Mouse (Mus musculus) frontal cortex, postnatal 10 days (tissue): ENCODE measurements at regions not wholly inside any gene's neighbourhood (a gene's known extent, or its start where the extent isn't known, plus 50 kb on each side); places are given as distances from the start of the nearest gene placed in this dataset.
A peak's percentile ranks its signal among the peaks of the same experiment; 100 is the strongest.

Source experiments
- DNase-seq, 2 experiments: peaks; one replicate each; pipeline ENCODE4 v3.0.0; 2022; ENCODE audit warnings: low spot score in 2 of 2, mixed read lengths in 1 of 2

- DNase-seq = no peak
These were observed 277.4 kb upstream of the Actbl2 start for GRCm38 (mm10) chr13:110977379-110977778.

- no peak for DNase-seq
These were observed 276.8 kb upstream of the Actbl2 start for GRCm38 (mm10) chr13:110978022-110978421.

- no peak for DNase-seq
These were observed 264.1 kb upstream of the Actbl2 start for GRCm38 (mm10) chr13:110990677-110991076.

GRCm38 (mm10) chr13:110991121-110991520 lies 263.7 kb upstream of the Actbl2 start:
- no peak for DNase-seq

GRCm38 (mm10) chr13:110994596-110994995 lies 260.2 kb upstream of the Actbl2 start:
- DNase-seq = no peak

GRCm38 (mm10) chr13:111002670-111003069 lies 252.1 kb upstream of the Actbl2 start:
- no peak for DNase-seq

- DNase-seq = no peak
These were observed 240.7 kb upstream of the Actbl2 start for GRCm38 (mm10) chr13:111014142-111014541.

GRCm38 (mm10) chr13:111030111-111030510 lies 224.7 kb upstream of the Actbl2 start:
- no peak for DNase-seq

- no peak for DNase-seq
These were observed 223.2 kb upstream of the Actbl2 start for GRCm38 (mm10) chr13:111031633-111032032.

- no peak for DNase-seq
These were observed 211.2 kb upstream of the Actbl2 start for GRCm38 (mm10) chr13:111043637-111044036.

GRCm38 (mm10) chr13:111044328-111045002 lies 210.3 kb upstream of the Actbl2 start:
- DNase-seq = peak; percentile 39 to 50

- no peak for DNase-seq
These were observed 204.7 kb upstream of the Actbl2 start for GRCm38 (mm10) chr13:111050097-111050496.

GRCm38 (mm10) chr13:111055817-111056216 lies 199.0 kb upstream of the Actbl2 start:
- DNase-seq = no peak

- DNase-seq = no peak
These were observed 167.1 kb upstream of the Actbl2 start for GRCm38 (mm10) chr13:111087753-111088152.

- DNase-seq = no peak
These were observed 158.7 kb upstream of the Actbl2 start for GRCm38 (mm10) chr13:111096071-111096470.

GRCm38 (mm10) chr13:111097336-111097735 lies 157.5 kb upstream of the Actbl2 start:
- peak in 1 of 2 experiments; percentile 23 for DNase-seq

GRCm38 (mm10) chr13:111098738-111099137 lies 156.1 kb upstream of the Actbl2 start:
- DNase-seq = no peak

- DNase-seq = peak; percentile 15 to 20
These were observed 155.6 kb upstream of the Actbl2 start for GRCm38 (mm10) chr13:111099252-111099651.

- no peak for DNase-seq
These were observed 154.4 kb upstream of the Actbl2 start for GRCm38 (mm10) chr13:111100448-111100847.

- DNase-seq = no peak
These were observed 150.1 kb upstream of the Actbl2 start for GRCm38 (mm10) chr13:111104567-111105219.

GRCm38 (mm10) chr13:111131108-111131507 lies 123.7 kb upstream of the Actbl2 start:
- DNase-seq = no peak

- no peak for DNase-seq
These were observed 118.4 kb upstream of the Actbl2 start for GRCm38 (mm10) chr13:111136392-111136791.

GRCm38 (mm10) chr13:111142757-111143420 lies 111.9 kb upstream of the Actbl2 start:
- DNase-seq = no peak
